Mouse (Mus musculus) heart, postnatal 0 days (tissue): Measurements from ENCODE around the gene Gm37240. TPM values are rescaled to one million over a fixed set of nuclear protein-coding genes. Genes with fewer than 3 reads are reported as not detected.

ENCODE experiments used
- ATAC-seq: fragments of 200-750 bp; cut with Nextera tagmentation; 2 replicates; pipeline ENCODE4 v1.8.0; 2017; ENCODE audit warnings: low read depth, moderate number of reproducible peaks, moderate library complexity; ENCODE audit not compliant: insufficient read depth
- DNase-seq: peaks from one replicate; pipeline ENCODE4 v3.0.0-alpha.2; 2016; ENCODE audit warnings: low spot score
- H3K27ac ChIP-seq: fragments of 300-500 bp; sonication (generic); 2 replicates; pipeline ENCODE4 v1.5.1; 2014; ENCODE audit warnings: low read depth, mild to moderate bottlenecking
- H3K27me3 ChIP-seq: fragments of 300-500 bp; sonication (generic); 2 replicates; pipeline ENCODE4 v1.6.1; 2014; ENCODE audit warnings: low read length, mixed read lengths; ENCODE audit not compliant: control insufficient read depth, insufficient read depth
- H3K36me3 ChIP-seq: fragments of 300-500 bp; sonication (generic); replicated peaks from 2 replicates; pipeline ENCODE4 v1.6.1; 2014; ENCODE audit warnings: low read length, mixed read lengths; ENCODE audit not compliant: control insufficient read depth, insufficient read depth
- H3K4me1 ChIP-seq: fragments of 300-500 bp; sonication (generic); 2 replicates; pipeline ENCODE4 v1.6.1; 2014; ENCODE audit warnings: antibody characterized with exemption; ENCODE audit not compliant: control insufficient read depth, insufficient read depth
- H3K4me2 ChIP-seq: fragments of 300-500 bp; sonication (generic); 2 replicates; pipeline ENCODE4 v1.6.1; 2014; ENCODE audit warnings: low read depth, mild to moderate bottlenecking, low read length, moderate library complexity
- H3K4me3 ChIP-seq: fragments of 300-500 bp; sonication (generic); 2 replicates; pipeline ENCODE4 v1.5.1; 2014; ENCODE audit warnings: low read depth, low read length
- H3K9ac ChIP-seq: fragments of 300-500 bp; sonication (generic); replicated peaks from 2 replicates; pipeline ENCODE4 v1.6.1; 2014; ENCODE audit warnings: low read depth, low read length, mixed read lengths
- H3K9me3 ChIP-seq: fragments of 300-500 bp; sonication (generic); replicated peaks from 2 replicates; pipeline ENCODE4 v1.6.1; 2016; ENCODE audit warnings: low read length; ENCODE audit not compliant: control insufficient read depth
- CTCF ChIP-seq: IDR thresholded peaks from 2 replicates; pipeline ENCODE4 v1.5.1; 2016; ENCODE audit warnings: antibody characterized with exemption, control low read depth, low read depth
- EP300 ChIP-seq: IDR thresholded peaks from 2 replicates; pipeline ENCODE4 v1.6.1; 2016; ENCODE audit warnings: antibody characterized with exemption, low read depth
- WGBS: fragments of 180-500 bp; shearing (Covaris S2); extraction: QIAGEN DNeasy Blood & Tissue Kit; methylation state at CpG from one replicate; pipeline ENCODE4 v1.1.7; 2014; 5-methylcytosine and 5-hydroxymethylcytosine counted together
- polyA plus RNA-seq: library from polyadenylated mRNA; unstranded; fragments of >200 nt; fragmentation: Nextera tagmentation; extraction: Ambion mirVana; gene quantifications from 2 replicates; pipeline ENCODE4 v1.2.1, GENCODE M21; 2015
- total RNA-seq: library from RNA; depleted of rRNA; stranded (reverse); fragments of >200 nt; gene quantifications from 2 replicates; pipeline ENCODE4 v1.2.3, GENCODE M21; 2014; ENCODE audit warnings: low replicate concordance

Gene Gm37240
- total and polyA plus RNA-seq, 2 experiments from 2014 or later: 21.7 to 72.1 TPM

DNA sequence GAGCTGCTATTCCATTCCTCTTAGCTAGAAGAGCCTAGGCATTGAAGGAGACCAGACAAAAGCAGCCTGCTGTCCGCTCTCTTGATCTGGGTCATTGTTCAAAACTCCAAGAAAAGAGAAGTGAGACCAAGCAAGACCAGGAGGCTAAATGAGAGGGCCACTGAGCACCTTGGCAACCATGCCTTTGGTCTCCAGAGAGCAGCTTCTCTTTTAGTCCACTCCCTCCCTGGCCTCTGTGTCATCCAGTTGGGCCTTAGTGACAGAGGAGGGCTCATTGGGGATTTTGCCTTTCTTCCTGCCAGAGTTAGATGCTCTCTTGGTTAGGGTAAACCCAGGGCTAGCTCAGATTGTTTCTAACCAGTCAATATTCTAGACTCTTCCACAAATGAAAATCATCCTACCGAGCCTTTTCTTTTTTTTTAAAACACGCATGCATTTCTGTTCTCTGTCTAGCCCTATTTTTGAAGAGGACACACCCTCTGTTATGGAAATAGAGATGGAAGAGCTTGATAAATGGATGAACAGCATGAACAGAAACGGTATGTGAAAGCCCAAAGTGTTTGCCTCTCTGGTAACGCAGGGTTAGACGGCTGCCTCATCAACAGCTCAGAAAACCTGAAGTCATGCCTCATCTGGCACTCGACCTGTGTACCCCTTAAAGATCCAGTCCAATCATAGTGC is 1197.1 kb downstream of the Gm37240 start:
- H3K27me3 ChIP-seq: no peaks in the 10 kb centered on the region
- H3K4me1 ChIP-seq: no peaks in the 10 kb centered on the region
- TF ChIP-seq EP300 (no peak), CTCF (no peak)
- H3K9ac ChIP-seq: no peak overlapping the region
- H3K27ac ChIP-seq: no peak overlapping the region
- H3K36me3 ChIP-seq: no peaks in the 10 kb centered on the region
- no peak for ATAC-seq
- no peak for DNase-seq
- no peaks in the 10 kb centered on the region for H3K9me3 ChIP-seq
- H3K4me3 ChIP-seq: no peak overlapping the region
- no peak overlapping the region for H3K4me2 ChIP-seq
- 82% methylated on average over 7 of the region's 7 CpGs for WGBS

DNA sequence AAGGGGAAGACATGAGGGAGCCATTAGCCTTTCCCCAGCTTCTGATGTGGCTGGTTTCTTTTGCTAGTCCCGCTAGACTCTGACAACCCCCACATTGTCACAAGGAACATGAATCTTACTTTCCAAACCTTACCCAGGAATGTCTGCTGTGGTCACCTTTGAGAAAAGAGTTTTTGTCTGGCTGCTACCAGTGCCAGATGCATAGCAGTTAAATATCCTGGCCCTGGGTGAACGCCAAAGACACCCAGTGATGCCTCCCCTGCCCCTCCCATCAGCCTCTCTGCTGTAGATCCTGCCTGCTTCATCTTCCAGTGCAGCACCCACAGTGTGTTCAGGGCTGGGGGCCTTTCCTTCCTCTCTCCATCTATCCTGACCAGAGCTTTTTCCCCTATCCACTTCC is 1197.7 kb downstream of the Gm37240 start:
- no peak overlapping the region for H3K9ac ChIP-seq
- H3K27me3 ChIP-seq: no peaks in the 10 kb centered on the region
- WGBS: 68% methylated on average over 2 of the region's 2 CpGs

DNA sequence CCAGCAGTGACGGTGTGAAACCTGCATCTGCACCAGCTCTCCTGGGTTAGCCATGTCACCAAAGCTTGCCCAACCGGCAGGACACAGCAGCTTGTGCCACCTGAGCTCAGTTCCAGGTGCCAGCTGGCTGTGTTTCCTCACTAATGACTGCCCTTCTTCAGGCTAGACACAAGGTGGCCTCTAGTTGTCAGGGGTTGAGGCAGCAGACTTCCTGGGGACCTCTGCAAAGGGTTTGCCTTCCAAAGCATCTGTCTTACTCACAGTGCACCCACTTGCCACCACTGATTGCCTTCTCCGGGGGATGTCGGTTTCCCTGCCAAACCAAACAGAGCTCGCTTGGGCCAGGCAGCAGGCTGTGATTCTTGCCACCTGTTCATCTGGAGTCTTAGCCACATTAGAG is 1199.1 kb downstream of the Gm37240 start:
- DNase-seq: no peak

More for the DNA sequence above, 1197.7 kb downstream of the Gm37240 start:
- Histone ChIP-seq H3K4me3 (no peak overlapping the region), H3K4me2 (no peak overlapping the region), H3K36me3 (no peaks in the 10 kb centered on the region), H3K27ac (no peak overlapping the region), H3K9me3 (no peaks in the 10 kb centered on the region), H3K4me1 (no peaks in the 10 kb centered on the region)
- DNase-seq (no peak), ATAC-seq (no peak)
- TF ChIP-seq CTCF (no peak), EP300 (no peak)

DNA sequence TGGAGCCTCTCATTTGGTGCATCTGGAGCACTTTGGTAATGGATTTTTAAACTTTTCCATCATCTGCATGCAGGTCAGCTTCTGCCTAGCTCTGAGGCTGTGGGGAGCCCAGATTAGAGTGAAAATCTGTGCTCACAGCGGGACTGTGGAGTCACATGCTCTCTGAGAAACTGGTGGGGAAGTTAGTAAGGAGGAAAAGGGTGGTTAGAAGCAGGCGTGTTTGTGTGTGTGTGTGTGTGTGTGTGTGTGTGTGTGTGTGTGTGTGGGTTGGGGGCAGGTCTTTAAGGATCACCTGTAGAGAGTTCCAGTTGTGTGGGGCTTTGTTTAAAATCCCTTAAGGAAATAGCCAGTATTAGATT is 1199.9 kb downstream of the Gm37240 start:
- ATAC-seq (no peak), DNase-seq (no peak)
- no peak overlapping the region for H3K4me3 ChIP-seq
- H3K9ac ChIP-seq: no peak overlapping the region
- H3K27ac ChIP-seq: no peak overlapping the region
- no peaks in the 10 kb centered on the region for H3K4me1 ChIP-seq
- no peaks in the 10 kb centered on the region for H3K9me3 ChIP-seq
- H3K36me3 ChIP-seq: no peaks in the 10 kb centered on the region
- no peak for TF ChIP-seq EP300
- TF ChIP-seq CTCF: no peak
- no peaks in the 10 kb centered on the region for H3K27me3 ChIP-seq
- WGBS: 65% methylated on average over 2 of the region's 2 CpGs
- no peak overlapping the region for H3K4me2 ChIP-seq

More for the DNA sequence above, 1199.1 kb downstream of the Gm37240 start:
- Histone ChIP-seq H3K27ac (no peak overlapping the region), H3K9me3 (no peaks in the 10 kb centered on the region), H3K36me3 (no peaks in the 10 kb centered on the region), H3K4me3 (no peak overlapping the region), H3K27me3 (no peaks in the 10 kb centered on the region), H3K9ac (no peak overlapping the region), H3K4me2 (no peak overlapping the region), H3K4me1 (no peaks in the 10 kb centered on the region)
- WGBS: 70% methylated on average over 5 of the region's 5 CpGs
- no peak for ATAC-seq
- TF ChIP-seq CTCF: no peak
- TF ChIP-seq EP300: no peak

DNA sequence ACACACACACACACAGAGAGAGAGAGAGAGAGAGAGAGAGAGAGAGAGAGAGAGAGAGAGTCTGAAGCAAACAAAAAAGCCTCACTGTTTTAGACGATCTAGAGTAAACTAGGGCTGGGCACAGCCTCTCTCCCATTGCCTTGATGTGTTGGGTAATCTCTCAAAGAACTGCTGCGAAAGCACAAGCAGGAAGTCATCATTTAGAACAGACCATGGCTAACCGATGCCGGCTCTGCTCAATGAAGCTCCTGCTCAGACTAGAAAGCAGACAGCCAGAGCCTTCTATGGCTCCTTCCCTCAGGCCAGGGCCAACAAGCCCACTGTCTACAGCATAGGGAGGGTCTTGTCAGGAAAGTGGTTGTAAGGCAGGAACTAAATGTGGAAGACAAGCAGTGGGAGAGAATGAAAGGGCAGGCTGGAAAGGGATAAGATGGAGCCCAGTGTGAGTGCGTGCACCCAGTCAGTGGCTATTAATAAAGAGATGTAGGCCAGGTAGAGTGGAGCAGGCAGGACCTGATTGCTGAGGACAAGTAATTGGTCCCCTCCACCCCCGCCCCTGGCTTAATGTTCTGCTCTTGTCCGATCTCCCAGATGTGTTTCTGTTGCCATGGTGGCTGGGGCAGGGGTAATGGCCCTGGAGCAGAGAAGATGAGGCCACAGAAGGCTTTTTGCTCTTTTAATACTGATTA is 1200.4 kb downstream of the Gm37240 start:
- WGBS: 73% methylated on average over 7 of the region's 7 CpGs
- H3K4me3 ChIP-seq: no peak overlapping the region
- DNase-seq (no peak), ATAC-seq (no peak)
- no peak overlapping the region for H3K27ac ChIP-seq
- no peak overlapping the region for H3K9ac ChIP-seq
- TF ChIP-seq CTCF: no peak
- TF ChIP-seq EP300: no peak
- H3K36me3 ChIP-seq: no peaks in the 10 kb centered on the region
- no peak overlapping the region for H3K4me2 ChIP-seq
- H3K9me3 ChIP-seq: no peaks in the 10 kb centered on the region
- H3K27me3 ChIP-seq: no peaks in the 10 kb centered on the region
- no peaks in the 10 kb centered on the region for H3K4me1 ChIP-seq
